Mouse (Mus musculus): ENCODE results near the gene Adck2.

GRCm38 (mm10) chr6:39573791-39574554 is at the start of gene Adck2:
- TF ChIP-seq CTCF (conservative IDR thresholded peaks at IDR 0.05; ENCODE audit: low read length): no peak
- no peak for TF ChIP-seq POU5F1 (IDR thresholded peaks at IDR 0.05; ENCODE audit: borderline replicate concordance, low read length)
